Mouse (Mus musculus): ENCODE data around the gene Cdh1.

GRCm38 (mm10) chr8:106640921-106641320, 37.8 kb downstream of the Cdh1 start:
- TF ChIP-seq CTCF (IDR thresholded peaks at IDR 0.05; ENCODE audit: extremely low read depth, insufficient read depth, insufficient read length, insufficient replicate concordance), result no peak
- no peak for TF ChIP-seq POLR2A (IDR thresholded peaks at IDR 0.05; ENCODE audit: low read depth, low read length)

All from spleen, adult 2 months (tissue).